Mouse (Mus musculus): ENCODE measurements around the gene C1rb.
"Not testable (repeated sequence)": the region's sequence is repeated elsewhere in the genome, so short reads cannot be mapped to it uniquely, and the experiment has no call there.

C1rb gene

DNA sequence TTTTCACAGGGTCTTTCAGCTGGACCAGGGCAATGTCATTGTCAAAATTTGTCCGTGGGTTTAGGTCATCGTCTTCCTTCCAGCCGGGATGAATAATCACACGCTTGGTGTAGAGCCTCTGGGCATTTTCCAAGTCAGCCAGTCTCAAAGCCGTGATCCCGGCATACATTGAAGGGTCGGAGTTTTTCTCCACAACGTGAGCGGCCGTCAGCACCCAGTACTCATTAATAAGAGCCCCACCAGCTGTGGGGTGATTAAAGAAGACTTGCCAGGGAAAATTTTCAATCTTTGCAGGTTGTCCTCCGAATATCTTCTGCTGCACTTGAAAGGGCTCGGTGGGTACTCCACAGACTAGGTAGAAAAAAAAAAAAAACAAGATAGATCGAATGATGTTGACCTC lies 55.5 kb downstream of the C1rb start:
- no peak for DNase-seq

DNA sequence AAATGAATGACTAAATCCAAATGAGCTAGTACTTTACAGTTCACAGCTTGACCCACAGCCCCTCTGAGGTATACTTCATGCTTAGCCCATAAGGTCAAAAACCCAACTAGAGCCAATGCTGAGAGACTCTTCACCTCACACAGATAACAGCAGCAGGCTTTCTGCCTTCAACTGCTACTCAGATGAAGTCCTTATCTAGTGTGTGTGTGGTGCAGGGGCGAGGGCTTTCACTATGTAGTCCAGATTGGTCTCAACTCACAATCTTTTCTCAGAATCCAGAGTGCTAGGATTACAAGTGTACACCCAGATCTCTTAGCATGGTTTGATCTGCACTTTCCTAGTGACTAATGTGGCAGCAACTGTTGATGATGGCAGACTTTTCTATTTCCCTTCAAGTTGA lies 56.1 kb downstream of the C1rb start:
- DNase-seq, result not testable (repeated sequence)

DNA sequence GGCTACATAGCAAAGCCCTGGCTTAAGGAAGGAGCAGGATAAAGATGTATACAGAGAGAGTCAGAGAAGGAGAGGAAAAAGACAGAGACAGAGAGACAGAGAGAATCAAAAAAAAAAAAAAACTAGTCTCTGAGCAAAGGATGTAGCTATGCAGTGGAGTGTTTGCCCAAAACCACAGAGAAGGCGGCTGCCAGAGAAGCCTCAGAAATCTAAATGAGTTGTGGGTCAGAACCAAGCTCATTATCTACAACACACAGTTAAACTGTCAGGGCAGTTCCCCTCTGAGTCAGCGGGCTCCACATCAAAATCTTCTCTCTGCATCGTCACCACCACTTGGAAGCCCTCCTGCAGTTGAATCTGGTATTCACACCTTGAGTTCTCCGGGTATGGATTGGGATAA lies 60.7 kb downstream of the C1rb start:
- DNase-seq, result no peak

Measured in kidney, adult 9 months (tissue).